Mouse (Mus musculus): Measurements from ENCODE around the gene Dynll1. TPM values are rescaled to one million over a fixed set of nuclear protein-coding genes. Genes with fewer than 3 reads are reported as not detected.
"Not testable (repeated sequence)": the region's sequence is repeated elsewhere in the genome, so short reads cannot be mapped to it uniquely, and the experiment has no call there.

Gene Dynll1
- polyA plus RNA-seq, 1 experiment from 2014 or later: 1,538 TPM

DNA sequence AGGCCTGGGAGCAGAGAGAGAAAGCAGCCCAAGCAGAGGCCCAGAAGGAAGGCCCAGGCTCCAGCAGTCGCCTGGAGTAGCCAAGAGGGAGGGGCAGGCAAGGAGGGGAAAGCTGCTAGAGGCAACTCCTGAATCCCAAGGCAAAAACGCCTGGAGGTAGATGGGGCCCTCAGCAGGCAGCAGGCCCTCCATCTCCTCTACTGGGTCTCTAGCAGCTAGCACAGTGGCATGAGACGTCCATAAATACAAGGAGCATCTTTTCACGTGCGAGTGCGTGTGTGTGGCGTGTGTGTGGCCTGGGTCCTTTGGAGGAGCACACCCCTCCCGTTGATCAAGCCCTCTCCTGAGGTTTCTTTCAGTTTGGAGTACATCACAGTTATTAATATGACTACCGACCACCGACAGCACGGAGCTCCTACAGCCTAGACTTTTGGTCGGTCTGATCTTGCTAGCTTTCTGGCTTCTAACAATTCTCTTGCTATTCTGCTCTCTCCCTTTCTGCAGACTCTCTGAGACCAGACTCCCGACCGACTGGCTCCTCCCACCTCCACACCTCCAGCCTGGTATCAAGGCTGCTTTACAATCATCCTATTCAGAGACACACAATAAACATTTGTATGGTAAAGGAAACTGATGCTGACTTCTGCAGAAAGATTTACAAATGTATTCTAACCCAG is 16.3 kb upstream of the Dynll1 start:
- no peaks in the 10 kb centered on the region for H3K27me3 ChIP-seq (ENCODE audit: control insufficient read depth, insufficient read depth, low read length)
- DNase-seq (ENCODE audit: low spot score): peak; percentile 42

DNA sequence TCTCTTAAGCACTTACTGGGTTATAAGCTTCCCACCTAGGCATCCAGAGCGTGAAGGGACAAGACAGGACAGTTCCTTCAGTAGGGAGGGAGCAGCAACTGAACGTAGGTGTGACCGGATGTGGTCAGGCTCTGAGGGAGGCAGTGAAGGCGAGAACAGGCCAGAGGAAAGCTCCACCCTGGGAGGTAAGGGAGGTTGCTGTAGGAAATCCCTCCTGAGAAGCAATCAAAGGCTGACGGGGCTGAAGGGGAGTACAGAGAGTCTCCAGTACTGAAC is 12.8 kb upstream of the Dynll1 start:
- peak overlapping the region; percentile 4; the same call in 1 of the 2 replicates for H3K9ac ChIP-seq (ENCODE audit: low read depth, low read length)
- H3K27me3 ChIP-seq (ENCODE audit: control insufficient read depth, insufficient read depth, low read length): no peaks in the 10 kb centered on the region
- H3K9me3 ChIP-seq (ENCODE audit: control insufficient read depth, low read length): no peaks in the 10 kb centered on the region
- H3K4me3 ChIP-seq (ENCODE audit: low read depth, low read length): no peak overlapping the region
- DNase-seq (ENCODE audit: low spot score) (no peak), ATAC-seq (ENCODE audit: low FRiP score) (no peak)
- H3K27ac ChIP-seq (ENCODE audit: low read depth, low read length): no peak overlapping the region
- WGBS: 47% methylated on average over 5 of the region's 5 CpGs
- no peaks in the 10 kb centered on the region for H3K36me3 ChIP-seq (ENCODE audit: control insufficient read depth, insufficient read depth, low read length)
- H3K4me1 ChIP-seq (replicated peaks; ENCODE audit: control insufficient read depth, insufficient read depth, low read length): peaks cover 9% of the 10 kb centered on the region; the same call in 1 of the 2 replicates
- H3K4me2 ChIP-seq (replicated peaks; ENCODE audit: low read depth, low read length): no peak overlapping the region

More for the DNA sequence above, 16.3 kb upstream of the Dynll1 start:
- H3K9me3 ChIP-seq (ENCODE audit: control insufficient read depth, low read length): no peaks in the 10 kb centered on the region
- no peaks in the 10 kb centered on the region for H3K36me3 ChIP-seq (ENCODE audit: control insufficient read depth, insufficient read depth, low read length)
- H3K9ac ChIP-seq (ENCODE audit: low read depth, low read length): peak overlapping the region; percentile 55; the same call in 1 of the 2 replicates
- 3% methylated on average over 14 of the region's 14 CpGs for WGBS
- ATAC-seq (ENCODE audit: low FRiP score): peak; percentile 45; the same call in 1 of the 2 replicates
- H3K4me1 ChIP-seq (replicated peaks; ENCODE audit: control insufficient read depth, insufficient read depth, low read length): peaks cover 9% of the 10 kb centered on the region; the same call in 1 of the 2 replicates
- H3K4me3 ChIP-seq (ENCODE audit: low read depth, low read length): no peak overlapping the region
- H3K27ac ChIP-seq (ENCODE audit: low read depth, low read length): peak overlapping the region; percentile 88
- H3K4me2 ChIP-seq (replicated peaks; ENCODE audit: low read depth, low read length): peak overlapping the region; percentile 6; the same call in 1 of the 2 replicates

DNA sequence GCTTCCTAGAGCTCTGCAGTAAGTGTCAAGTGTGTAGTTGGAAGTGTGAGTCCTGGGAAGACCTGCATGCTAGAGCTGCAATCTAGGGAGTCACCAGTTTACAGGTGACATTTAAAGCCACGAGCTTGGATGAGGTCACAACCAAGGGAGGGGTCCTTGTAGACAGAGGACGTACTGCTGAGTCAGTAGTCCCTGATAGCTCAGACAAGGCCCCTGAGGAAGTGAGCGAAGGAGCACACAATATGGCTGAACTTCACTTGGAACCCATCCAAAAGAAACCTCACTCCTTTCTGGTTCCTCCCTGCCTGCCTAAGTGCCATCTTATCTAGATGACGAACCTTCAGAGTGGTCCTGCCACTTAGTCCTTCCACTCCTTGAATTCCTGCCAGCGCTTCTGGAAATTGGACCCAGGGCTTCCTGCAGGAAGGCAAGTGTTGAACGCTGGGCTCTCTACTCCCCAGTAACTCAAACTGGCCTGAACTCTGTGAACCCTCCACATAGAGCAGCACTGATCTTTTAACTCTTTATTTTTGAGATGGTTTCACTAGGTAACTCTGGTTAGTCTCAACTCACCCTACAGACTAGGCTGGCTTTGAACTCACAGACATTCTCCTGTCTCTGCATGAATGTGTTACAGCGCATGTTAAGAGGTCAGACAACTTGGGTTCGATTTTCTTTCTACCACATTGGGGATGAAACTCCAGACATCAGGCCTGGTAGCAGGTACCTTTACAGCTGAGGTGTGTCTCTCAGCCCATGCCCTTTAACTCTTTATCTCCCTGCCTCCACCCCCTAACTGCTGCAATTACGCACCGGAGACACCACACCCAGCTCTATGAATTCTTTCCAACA is 12.2 kb upstream of the Dynll1 start:
- no peak overlapping the region for H3K4me3 ChIP-seq (ENCODE audit: low read depth, low read length)
- DNase-seq (ENCODE audit: low spot score) (no peak), ATAC-seq (ENCODE audit: low FRiP score) (no peak)
- H3K9me3 ChIP-seq (ENCODE audit: control insufficient read depth, low read length): no peaks in the 10 kb centered on the region
- H3K4me1 ChIP-seq (replicated peaks; ENCODE audit: control insufficient read depth, insufficient read depth, low read length): peaks cover 9% of the 10 kb centered on the region; the same call in 1 of the 2 replicates
- H3K27me3 ChIP-seq (ENCODE audit: control insufficient read depth, insufficient read depth, low read length): no peaks in the 10 kb centered on the region
- no peaks in the 10 kb centered on the region for H3K36me3 ChIP-seq (ENCODE audit: control insufficient read depth, insufficient read depth, low read length)
- 78% methylated on average over 10 of the region's 10 CpGs for WGBS
- no peak overlapping the region for H3K27ac ChIP-seq (ENCODE audit: low read depth, low read length)
- H3K9ac ChIP-seq (ENCODE audit: low read depth, low read length): no peak overlapping the region
- no peak overlapping the region for H3K4me2 ChIP-seq (replicated peaks; ENCODE audit: low read depth, low read length)

DNA sequence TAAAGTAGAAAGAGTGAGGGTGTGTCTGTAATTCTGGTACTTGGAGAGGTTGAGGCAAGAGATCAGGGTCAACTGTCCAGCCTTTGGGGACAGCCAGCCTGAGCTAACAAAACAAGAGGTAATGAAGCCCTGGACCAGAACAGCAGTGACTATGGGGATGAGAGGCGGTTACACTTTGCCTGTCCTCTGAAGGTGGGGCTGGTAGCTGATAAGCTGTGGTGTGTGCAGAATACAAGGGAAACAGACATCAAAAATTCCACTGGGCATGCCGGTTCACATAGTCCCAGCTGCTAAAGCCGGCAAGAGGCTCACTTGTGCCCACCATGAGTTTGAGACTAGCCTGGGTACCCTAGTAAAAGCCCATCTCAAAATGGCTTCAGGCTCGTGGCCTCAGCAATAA is 11.6 kb upstream of the Dynll1 start:
- no peak overlapping the region for H3K27ac ChIP-seq (ENCODE audit: low read depth, low read length)
- H3K36me3 ChIP-seq (ENCODE audit: control insufficient read depth, insufficient read depth, low read length): no peaks in the 10 kb centered on the region
- WGBS: 86% methylated on average over 4 of the region's 4 CpGs
- no peak for ATAC-seq (ENCODE audit: low FRiP score)
- no peaks in the 10 kb centered on the region for H3K27me3 ChIP-seq (ENCODE audit: control insufficient read depth, insufficient read depth, low read length)
- H3K9me3 ChIP-seq (ENCODE audit: control insufficient read depth, low read length): no peaks in the 10 kb centered on the region
- DNase-seq (ENCODE audit: low spot score): no peak
- H3K4me1 ChIP-seq (replicated peaks; ENCODE audit: control insufficient read depth, insufficient read depth, low read length): peaks cover 6% of the 10 kb centered on the region; the same call in 1 of the 2 replicates
- no peak overlapping the region for H3K4me2 ChIP-seq (replicated peaks; ENCODE audit: low read depth, low read length)
- H3K4me3 ChIP-seq (ENCODE audit: low read depth, low read length): no peak overlapping the region
- H3K9ac ChIP-seq (ENCODE audit: low read depth, low read length): no peak overlapping the region

DNA sequence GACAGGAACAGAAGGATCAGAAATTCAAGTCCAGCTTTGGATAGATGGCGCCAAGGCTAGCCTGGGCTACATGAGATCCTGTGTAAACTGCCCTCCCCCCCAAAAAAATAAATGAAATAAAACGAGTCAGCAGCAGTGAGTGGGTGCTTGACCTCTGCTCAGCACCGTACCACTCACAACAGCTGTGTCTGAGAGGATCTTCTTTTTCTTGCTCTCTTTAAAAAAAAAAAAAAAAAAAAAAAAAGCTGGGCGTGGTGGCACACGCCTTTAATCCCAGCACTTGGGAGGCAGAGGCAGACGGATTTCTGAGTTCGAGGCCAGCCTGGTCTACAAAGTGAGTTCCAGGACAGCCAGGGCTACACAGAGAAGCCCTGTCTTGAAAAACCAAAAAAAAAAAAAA is 1.4 kb upstream of the Dynll1 start:
- H3K4me1 ChIP-seq (replicated peaks; ENCODE audit: control insufficient read depth, insufficient read depth, low read length); H3K4me3 ChIP-seq (ENCODE audit: low read depth, low read length); H3K9me3 ChIP-seq (ENCODE audit: control insufficient read depth, low read length); DNase-seq (ENCODE audit: low spot score); H3K27me3 ChIP-seq (ENCODE audit: control insufficient read depth, insufficient read depth, low read length); H3K9ac ChIP-seq (ENCODE audit: low read depth, low read length); ATAC-seq (ENCODE audit: low FRiP score); H3K36me3 ChIP-seq (ENCODE audit: control insufficient read depth, insufficient read depth, low read length); H3K4me2 ChIP-seq (replicated peaks; ENCODE audit: low read depth, low read length); H3K27ac ChIP-seq (ENCODE audit: low read depth, low read length): not testable (repeated sequence)
- WGBS: 89% methylated on average over 3 of the region's 7 CpGs

DNA sequence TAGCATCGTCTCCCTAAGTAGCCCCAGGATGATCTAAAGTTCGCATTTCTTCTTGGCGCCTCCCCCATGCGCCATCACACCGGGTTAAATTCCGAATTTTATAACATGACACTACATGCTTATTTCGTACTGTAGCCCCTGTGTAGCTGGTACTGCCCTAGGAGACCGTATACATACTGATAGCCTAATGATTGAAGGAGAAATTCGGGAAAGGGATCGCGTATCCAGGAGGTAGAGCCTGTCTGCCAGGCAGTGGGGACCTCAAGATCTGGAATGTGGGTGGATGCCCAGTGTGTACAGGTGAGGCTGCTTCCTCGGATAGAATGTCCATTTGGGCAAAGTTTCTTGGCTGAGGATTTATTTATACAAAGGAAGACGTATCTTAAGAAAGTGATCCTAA is 816 bp upstream of the Dynll1 start:
- H3K36me3 ChIP-seq (ENCODE audit: control insufficient read depth, insufficient read depth, low read length): peaks cover 8% of the 10 kb centered on the region; the same call in 1 of the 2 replicates
- ATAC-seq (ENCODE audit: low FRiP score) (no peak), DNase-seq (ENCODE audit: low spot score) (no peak)
- H3K27me3 ChIP-seq (ENCODE audit: control insufficient read depth, insufficient read depth, low read length): no peaks in the 10 kb centered on the region
- 28% methylated on average over 13 of the region's 13 CpGs for WGBS
- no peaks in the 10 kb centered on the region for H3K9me3 ChIP-seq (ENCODE audit: control insufficient read depth, low read length)
- H3K4me2 ChIP-seq (replicated peaks; ENCODE audit: low read depth, low read length): peak overlapping the region; percentile 38
- H3K27ac ChIP-seq (ENCODE audit: low read depth, low read length): no peak overlapping the region
- H3K9ac ChIP-seq (ENCODE audit: low read depth, low read length): peak overlapping the region; percentile 29; the same call in 1 of the 2 replicates
- H3K4me3 ChIP-seq (ENCODE audit: low read depth, low read length): peak overlapping the region; percentile 90
- peaks cover 4% of the 10 kb centered on the region for H3K4me1 ChIP-seq (replicated peaks; ENCODE audit: control insufficient read depth, insufficient read depth, low read length)

DNA sequence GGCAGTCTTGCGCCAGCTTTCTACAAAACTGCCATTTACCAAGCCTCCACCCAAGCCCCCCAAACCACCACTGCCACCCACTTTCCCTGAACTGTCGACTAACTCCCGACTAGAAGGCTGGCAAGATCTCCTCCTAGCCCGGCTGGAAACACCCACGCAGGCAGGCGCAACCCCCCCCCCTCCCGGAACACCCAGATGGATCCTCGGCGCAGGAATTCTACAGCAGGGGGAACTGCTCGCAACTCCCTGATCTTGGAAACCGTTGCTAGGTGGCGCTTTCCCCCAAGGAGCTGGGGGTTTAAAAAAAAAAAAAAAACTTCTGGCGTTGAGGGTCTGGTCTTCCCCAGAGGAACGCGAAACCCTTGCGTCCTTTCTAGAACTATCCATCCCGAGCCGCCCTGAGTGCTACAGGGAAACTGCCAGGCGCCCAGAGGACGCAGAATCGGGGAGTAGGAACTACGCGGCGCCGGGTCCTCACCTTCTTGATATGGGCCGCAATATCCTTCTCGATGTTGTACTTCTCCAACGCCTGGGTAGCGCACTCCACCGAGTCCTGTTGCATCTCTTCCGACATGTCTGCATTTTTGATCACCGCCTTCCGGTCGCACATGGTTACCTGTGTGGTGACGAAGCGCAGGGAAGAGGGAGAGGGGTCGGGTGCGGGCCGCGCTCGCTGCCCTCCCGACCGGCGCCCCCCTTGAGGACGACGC is 609 bp downstream of the Dynll1 start:
- Histone ChIP-seq H3K4me3 (ENCODE audit: low read depth, low read length) (peak overlapping the region; percentile 90), H3K9ac (ENCODE audit: low read depth, low read length) (peak overlapping the region; percentile 92), H3K4me2 (replicated peaks; ENCODE audit: low read depth, low read length) (peak overlapping the region; percentile 38), H3K9me3 (ENCODE audit: control insufficient read depth, low read length) (no peaks in the 10 kb centered on the region), H3K27me3 (ENCODE audit: control insufficient read depth, insufficient read depth, low read length) (no peaks in the 10 kb centered on the region), H3K4me1 (replicated peaks; ENCODE audit: control insufficient read depth, insufficient read depth, low read length) (peaks cover 4% of the 10 kb centered on the region), H3K27ac (ENCODE audit: low read depth, low read length) (peak overlapping the region; percentile 91), H3K36me3 (ENCODE audit: control insufficient read depth, insufficient read depth, low read length) (peaks cover 8% of the 10 kb centered on the region)
- peak; percentile 65 for DNase-seq (ENCODE audit: low spot score)
- WGBS: 2% methylated on average over 46 of the region's 46 CpGs
- ATAC-seq (ENCODE audit: low FRiP score): peak; percentile 18

DNA sequence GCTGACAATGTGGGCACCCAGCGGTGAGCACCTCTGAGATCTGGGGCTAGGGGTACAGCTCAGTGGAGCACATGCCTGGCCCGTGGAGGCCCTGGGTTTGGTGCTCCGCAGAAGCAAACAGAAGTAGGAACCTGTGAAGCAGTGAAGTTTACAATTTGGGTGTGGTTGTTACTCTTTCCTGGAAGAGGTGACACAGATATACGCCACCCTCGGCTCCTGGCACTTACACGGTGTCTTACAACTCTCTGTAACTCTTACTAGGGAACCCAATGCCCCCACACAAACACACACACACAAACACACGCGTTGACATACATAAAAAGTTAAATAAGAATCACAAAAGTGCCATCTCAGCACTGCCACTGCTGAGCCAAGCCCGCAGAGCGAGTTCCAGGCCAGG is 4.5 kb downstream of the Dynll1 start:
- H3K27ac ChIP-seq (ENCODE audit: low read depth, low read length): no peak overlapping the region
- DNase-seq (ENCODE audit: low spot score) (no peak), ATAC-seq (ENCODE audit: low FRiP score) (no peak)
- peaks cover 4% of the 10 kb centered on the region for H3K4me1 ChIP-seq (replicated peaks; ENCODE audit: control insufficient read depth, insufficient read depth, low read length)
- peaks cover 8% of the 10 kb centered on the region for H3K36me3 ChIP-seq (ENCODE audit: control insufficient read depth, insufficient read depth, low read length)
- H3K4me2 ChIP-seq (replicated peaks; ENCODE audit: low read depth, low read length): no peak overlapping the region
- no peaks in the 10 kb centered on the region for H3K9me3 ChIP-seq (ENCODE audit: control insufficient read depth, low read length)
- 88% methylated on average over 10 of the region's 10 CpGs for WGBS
- H3K4me3 ChIP-seq (ENCODE audit: low read depth, low read length): no peak overlapping the region
- H3K27me3 ChIP-seq (ENCODE audit: control insufficient read depth, insufficient read depth, low read length): no peaks in the 10 kb centered on the region
- H3K9ac ChIP-seq (ENCODE audit: low read depth, low read length): no peak overlapping the region

Data from hindbrain, embryonic 11.5 days (tissue).